Mouse (Mus musculus): ENCODE measurements around the gene Plagl2.

DNA sequence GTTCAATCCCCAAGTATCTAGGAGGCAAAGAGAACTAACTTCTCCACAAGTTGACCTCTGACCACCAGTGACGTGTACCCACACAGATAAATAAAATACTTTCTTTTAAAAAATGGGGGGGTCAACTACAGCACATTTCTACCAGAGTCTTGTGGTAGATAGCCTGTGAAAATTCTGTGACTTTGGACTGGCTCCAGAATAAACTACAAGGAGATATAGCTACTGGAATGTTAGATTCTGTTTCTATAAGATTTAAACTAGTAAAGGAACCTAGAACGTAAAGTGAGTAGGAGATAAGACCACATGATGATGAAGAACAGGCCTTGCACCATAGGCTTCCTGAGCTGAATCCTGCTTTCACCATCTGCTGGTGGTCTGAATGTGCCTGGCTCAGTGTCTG lies 53.4 kb downstream of the Plagl2 start:
- TF ChIP-seq POLR2A (IDR thresholded peaks at IDR 0.05; ENCODE audit: low read depth, low read length) (no peak), CTCF (IDR thresholded peaks at IDR 0.05; ENCODE audit: extremely low read depth, insufficient read length, insufficient replicate concordance, low read depth, low read length) (no peak)

All from small intestine, adult 2 months (tissue).